Mouse (Mus musculus): ENCODE results near the gene Ifitm10.

The Ifitm10 gene

GRCm38 (mm10) chr7:142389961-142390650 lies 16.6 kb upstream of the Ifitm10 start:
- no peak for DNase-seq

DNA sequence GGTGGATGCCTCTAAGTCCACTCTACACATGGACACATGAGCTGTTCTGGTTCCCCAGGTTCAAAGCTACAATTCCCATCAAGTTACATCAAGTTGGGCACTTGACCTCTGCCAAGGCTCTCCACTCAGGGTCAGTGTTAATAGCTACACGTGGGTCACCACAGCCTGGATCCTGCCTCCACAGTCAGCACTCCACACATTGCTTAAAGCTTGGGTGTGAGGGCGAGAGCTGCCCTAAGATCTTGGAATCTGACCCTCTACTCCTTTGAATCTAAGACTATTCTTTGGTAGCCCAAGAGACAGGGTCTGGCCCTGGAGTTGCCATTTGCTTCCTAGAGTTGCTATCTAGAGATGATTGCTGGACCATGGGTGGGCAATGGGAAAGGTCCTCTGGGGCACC lies 15.2 kb upstream of the Ifitm10 start:
- DNase-seq: no peak

- no peak for DNase-seq
Observed at GRCm38 (mm10) chr7:142388198-142388597, 14.6 kb upstream of the Ifitm10 start.

GRCm38 (mm10) chr7:142387419-142388148 lies 14.0 kb upstream of the Ifitm10 start, which contains the start of gene Ctsd:
Gene Ctsd, minus strand, starts transcription at chr7:142388038.
- DNase-seq: peak; percentile 94

DNA sequence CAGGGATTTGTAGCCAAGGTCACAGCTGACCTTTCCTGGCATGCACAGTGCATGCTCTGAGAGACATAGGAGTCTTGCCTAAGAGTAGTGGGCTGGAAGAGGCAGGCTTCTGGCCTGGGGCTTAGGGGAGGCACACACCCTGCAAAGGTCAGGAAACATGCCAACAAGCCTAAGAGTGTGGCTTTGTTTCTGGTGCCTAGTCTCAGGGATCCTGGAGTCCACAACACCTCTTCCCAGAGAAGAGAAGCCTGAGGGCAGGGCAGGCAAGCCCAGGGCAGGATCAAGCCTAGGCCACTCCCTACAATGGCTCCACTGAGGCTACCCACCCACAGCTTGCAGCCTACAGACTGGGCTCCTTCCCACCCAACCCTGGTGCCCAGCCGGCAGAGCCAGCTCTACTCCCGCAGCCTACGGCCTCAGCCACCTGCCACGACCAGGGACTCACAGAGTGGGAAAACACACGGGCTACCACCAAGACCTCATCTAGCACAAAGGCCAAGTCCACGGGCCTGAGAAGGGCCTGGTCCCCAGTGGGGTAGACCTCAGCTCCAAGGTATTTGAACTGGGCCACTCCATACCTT lies 13.2 kb upstream of the Ifitm10 start:
- DNase-seq: peak; percentile 46

DNA sequence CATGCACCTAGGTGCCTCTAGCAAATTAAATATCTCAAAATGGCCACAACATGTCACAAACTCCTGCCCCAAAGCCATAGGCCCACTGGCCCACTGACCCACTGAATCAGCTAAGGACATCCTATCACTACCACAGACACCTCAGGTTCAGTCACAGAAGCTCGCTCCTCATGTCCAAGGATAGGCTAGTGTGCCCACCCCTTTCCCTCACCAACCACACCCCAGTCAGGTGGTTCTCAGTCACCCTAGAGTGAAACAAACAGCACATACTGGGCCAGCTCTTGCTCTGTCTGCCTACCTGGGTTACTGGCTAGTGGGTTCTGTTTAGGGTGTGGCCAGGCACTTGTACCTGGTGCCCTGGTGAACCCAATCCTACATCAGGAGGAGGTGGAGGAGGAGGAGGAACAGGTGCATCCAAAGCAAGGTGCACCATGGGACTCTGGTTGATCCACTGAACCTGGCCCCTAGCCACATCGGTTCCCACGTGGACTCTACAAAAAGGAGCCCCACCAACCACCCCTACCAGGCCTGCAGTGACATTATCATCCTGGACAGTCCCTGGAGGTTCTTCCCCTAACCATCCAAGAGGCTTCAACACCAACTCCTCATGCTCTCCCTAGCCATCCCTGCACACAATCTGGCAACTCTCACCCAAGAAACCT lies 12.3 kb upstream of the Ifitm10 start:
- DNase-seq: no peak

DNA sequence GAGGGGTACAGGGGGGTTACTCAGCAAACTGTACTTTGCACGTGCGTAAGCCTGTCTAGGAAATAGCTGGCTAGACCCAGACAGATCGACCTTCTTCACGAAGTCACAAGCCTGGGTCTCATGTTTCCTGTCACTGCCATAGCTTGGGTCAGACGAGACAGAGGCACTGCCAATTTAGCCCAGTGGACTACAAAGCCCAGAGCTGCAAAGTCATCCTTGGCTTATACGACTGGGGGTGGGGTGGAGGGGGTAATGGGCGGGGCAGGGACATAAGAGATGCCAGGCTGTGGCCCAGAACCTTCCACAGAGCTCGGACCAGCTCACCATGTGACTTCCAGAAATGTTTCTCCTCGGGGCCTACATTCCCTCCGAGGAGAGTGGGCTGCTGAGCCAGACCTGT lies 10.8 kb upstream of the Ifitm10 start:
- DNase-seq: no peak

DNA sequence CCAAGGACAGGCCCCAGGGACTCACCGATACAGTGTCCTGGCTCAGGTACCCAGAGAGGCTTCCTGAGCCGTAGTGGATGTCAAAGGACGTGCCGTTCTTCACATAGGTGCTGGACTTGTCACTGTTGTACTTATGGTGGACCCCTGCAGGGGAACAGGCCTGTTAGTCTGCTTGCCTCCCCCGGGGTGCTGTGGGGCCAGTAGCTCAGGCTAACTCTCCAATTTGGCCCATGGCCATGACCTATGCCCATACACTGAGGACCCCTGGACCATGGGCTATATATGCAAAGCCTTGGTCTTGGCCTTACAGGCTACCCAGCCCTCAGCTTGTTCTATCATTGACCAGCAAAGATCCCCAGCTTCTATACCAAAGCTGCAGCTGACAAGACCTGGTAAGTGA lies 9.0 kb upstream of the Ifitm10 start, which contains the start of gene Gm49369:
Gene Gm49369, minus strand, starts transcription at position 101 of the 400 bp plus-strand sequence.
- DNase-seq: no peak

DNA sequence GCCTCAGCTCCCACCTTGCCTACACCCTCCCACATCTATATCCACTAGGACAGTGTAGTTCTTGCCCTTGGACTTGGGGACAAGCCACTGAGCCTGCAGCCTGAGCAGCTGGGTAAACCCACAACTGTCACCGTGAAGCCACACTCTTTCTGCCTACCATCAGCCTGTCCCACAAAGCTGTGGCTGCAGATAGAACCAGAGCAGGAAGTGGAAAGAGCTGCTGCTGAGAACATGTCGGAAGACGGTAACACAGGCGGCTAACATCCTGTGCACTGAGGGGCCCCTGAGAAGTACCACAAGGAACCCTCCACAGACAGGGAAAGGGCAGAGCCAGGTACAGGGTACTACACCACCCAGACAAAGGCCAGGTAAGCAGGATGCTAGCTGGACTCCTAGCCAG lies 7.6 kb upstream of the Ifitm10 start:
- DNase-seq: peak; percentile 85

DNA sequence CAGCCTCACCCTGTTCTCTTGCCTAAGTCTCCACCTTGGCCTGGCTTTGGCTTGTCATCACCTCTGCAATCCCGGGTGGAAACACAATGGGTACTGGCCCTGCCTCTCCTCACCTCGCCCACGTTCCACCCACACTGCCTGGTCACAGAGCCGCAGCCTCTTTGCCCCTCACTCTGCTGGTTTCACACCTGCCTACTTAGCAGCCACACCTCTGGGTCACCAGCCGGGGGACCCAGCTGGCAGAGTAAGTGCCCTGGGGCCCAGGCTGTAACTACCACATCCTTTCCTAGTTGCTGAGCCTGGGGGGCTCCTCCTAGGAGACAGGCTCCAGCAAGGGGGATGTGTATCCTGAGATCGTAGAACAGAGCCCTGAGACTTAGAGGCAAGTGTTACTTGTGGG lies 5.6 kb upstream of the Ifitm10 start:
- DNase-seq: peak; percentile 76

DNA sequence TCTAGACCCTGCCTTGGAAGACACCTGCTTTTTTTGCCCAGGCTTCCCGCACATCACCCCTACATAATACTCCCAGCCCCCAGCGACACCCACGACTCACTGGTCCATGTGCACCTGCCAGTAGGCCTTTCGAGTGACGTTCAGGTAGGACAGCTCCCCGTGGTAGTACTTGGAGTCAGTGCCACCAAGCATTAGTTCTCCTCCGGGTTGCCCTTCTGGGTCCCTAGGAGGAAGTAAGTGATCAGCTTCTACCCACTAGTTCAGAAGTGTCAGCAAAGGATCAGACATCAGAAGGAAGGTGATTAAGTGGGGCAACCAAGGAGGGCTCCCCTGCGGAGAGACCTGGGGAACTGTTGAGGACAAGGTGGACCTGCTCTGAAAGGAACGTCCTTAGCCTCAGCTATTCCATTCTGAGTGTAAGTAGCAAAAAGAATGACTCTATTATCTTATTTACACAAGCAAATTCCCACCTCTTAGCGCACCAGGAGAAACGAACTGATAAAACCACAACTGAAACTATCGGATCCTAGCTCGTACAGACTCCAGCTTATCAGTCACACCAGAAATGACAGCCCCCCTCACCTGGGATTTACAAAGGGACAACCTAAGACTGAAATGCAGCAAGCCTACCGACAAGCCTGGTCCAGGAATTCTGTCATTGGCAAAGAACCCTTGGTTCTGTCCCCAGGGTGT lies 3.8 kb upstream of the Ifitm10 start:
- no peak for DNase-seq

- DNase-seq: no peak
Observed at GRCm38 (mm10) chr7:142376096-142376495, 2.5 kb upstream of the Ifitm10 start.

DNA sequence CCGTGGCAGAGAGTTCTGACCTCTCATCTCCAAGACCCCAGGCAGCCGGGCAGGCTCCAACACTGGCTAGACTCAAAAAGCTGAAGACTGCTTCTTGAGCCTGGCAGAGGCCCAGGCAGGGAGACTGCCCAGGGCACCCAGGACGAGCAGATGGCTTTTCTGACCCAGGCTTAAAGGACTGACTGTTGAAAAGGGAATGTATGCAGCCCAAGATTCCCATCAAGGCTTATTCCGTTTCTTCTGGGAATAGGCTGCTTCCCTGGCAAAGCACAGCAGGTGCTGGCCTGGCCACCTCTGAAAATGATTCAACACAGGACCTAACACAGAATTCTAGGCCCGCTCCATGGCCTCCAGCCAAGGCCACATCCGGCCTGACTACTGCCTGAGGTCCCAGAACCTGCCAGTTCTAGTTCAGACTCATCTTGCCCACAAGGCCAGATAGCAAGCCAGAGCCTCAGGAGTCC lies 1.7 kb upstream of the Ifitm10 start:
- no peak for DNase-seq

- no peak for DNase-seq
Observed at GRCm38 (mm10) chr7:142374413-142375015, 961 bp upstream of the Ifitm10 start.

GRCm38 (mm10) chr7:142373039-142373438 lies 514 bp downstream of the Ifitm10 start:
- no peak for DNase-seq

DNA sequence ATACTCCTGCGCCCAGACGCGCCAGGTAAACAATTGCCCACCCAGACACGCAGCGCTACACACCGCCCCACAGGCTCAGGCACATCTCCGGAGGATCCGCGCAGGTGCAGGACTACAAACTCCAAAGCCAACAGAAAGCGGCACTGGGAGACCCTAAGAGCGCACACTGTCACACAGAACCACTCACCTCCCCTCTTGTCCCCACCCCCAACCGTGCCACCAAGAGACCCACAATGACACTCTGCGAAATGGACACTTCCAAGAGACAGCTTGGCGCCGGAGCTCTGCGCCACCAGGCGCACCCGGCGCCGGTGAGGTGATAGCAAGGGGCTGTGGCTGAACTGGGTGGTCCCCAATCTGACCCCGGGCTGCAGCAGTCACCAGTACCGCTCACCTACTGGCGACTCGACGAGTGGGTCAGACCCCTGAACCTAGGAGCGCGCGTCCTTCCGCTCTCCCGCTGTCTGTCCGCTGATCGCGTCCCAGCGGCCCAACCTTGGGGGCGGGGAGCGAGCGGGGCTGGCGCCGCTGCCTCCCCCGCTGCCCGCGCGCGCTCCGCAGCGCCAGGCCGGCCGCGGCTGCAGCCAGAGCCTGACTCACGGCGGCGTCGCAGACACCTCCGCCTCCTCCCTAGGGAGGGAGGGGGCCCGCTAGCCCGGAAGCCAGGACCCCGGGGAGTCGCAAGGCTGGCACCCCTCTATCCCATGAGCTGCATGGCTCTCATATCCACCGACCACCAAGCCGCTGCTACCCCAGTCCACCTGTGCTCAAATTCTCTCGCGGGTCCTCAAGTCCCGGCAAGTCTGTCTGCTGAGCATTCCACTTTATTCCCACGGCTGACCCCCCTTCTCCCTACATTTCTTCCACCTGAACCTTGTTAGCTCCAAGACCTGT lies 1.5 kb downstream of the Ifitm10 start:
- peak; percentile 64 for DNase-seq

GRCm38 (mm10) chr7:142371398-142371767 lies 2.2 kb downstream of the Ifitm10 start:
- peak; percentile 32 for DNase-seq

DNA sequence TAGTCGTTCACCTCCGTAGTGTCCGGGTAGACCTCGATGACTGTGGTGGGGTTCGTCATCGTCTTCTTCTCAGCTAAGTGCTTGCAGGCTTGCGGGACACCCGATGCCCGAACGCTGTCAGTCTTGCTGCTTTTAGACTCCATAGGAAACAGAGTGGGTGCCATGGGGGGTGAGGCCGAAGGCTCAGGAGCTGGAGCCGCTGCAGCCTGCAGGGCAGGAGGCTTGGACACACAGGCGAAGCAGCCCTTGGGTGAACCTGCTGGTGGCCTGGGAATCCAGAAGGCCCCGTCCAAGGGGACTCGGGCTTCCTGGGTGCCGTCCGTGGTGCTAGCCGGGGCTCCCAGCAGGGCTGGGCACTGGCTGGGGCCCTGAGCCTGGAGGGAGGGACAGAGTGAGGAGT lies 2.6 kb downstream of the Ifitm10 start:
- no peak for DNase-seq

DNA sequence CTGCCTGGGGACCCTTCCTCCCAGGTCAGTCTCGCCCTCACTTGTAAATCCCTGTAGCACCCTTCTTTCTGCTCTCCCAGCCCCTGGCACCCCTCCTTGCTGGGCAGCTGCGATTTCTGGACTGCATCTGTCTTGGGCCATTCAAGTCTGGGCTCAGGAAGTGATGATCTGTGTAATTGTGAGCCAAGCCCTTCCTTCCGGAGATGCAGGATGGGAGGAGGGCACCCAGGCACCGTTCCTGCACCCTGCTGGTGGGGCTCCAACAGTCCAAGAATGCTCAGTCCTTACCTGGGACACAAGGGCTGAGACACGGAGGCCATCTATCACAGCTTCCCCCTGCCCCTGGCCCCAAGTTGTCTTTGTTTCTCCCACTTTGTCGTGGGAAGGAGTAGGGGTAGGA lies 3.7 kb downstream of the Ifitm10 start:
- no peak for DNase-seq

- DNase-seq: no peak
Observed at GRCm38 (mm10) chr7:142368856-142369255, 4.7 kb downstream of the Ifitm10 start.

DNA sequence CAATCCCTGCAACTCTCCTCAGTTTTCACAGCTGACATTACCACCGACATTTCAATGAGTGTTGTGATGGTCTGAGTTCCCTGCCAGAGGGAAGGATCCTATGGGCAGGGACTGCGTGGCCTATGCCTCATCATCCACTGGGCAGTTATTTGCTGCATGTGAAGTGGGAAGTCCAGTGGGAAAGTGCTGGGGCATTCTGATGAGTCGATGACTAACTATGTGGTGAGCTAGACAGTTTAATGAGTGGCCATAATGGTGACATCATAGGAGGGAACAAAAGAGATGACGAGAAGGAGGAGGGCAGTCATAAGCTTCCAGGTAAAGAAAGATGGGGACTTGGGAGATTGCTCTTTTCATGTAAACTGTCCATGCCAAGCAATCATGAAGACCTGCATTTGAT lies 10.4 kb downstream of the Ifitm10 start:
- DNase-seq: no peak

All from thymus, postnatal 14 days (tissue).